Mouse (Mus musculus) cerebellum, postnatal 4 days (tissue): ENCODE results near the gene Cavin1.

Experiments used
- DNase-seq, 2 experiments: peaks; one replicate each; pipeline ENCODE4 v3.0.0; 2022; ENCODE audit warnings: low spot score in 2 of 2, mixed read lengths in 1 of 2

The Cavin1 gene

DNA sequence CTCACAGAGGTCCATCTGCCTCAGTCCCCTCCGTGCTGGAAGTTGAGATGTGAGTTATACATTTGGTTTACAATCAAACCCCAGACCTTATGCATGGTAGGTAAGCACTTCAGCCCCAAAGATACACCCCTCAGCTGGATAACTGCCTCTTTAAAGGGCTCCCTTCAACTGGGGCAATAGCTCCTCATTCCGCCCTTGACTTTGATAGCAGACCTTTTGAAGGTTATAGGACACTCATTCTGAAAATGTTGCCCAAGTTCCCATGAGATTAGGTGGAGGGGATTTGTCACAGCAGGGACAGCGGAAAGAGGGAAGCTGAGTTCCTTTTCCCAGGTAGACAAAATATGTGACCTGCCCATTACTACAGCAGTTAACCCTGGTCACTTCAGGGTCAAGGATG, 10.5 kb upstream of the Cavin1 start:
- no peak for DNase-seq

DNA sequence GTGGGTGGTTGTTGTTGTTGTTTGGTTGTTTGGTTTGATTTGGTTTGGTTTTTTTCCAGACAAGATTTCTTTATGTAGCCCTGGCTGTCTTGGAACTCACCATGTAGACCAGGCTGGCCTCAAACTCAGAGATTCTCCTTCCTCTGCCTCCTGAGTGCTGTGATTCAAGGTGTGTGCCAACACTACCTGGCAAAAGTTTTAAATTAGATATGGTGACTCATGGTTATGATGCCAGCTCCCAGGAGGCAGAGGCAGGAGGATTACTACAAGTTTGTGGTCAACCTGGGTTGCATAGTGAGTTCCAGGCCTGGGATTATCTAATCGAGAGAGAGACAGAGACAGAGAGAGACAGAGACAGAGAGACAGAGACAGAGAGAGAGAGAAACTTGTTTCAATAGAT, 9.8 kb upstream of the Cavin1 start:
- no peak for DNase-seq

DNA sequence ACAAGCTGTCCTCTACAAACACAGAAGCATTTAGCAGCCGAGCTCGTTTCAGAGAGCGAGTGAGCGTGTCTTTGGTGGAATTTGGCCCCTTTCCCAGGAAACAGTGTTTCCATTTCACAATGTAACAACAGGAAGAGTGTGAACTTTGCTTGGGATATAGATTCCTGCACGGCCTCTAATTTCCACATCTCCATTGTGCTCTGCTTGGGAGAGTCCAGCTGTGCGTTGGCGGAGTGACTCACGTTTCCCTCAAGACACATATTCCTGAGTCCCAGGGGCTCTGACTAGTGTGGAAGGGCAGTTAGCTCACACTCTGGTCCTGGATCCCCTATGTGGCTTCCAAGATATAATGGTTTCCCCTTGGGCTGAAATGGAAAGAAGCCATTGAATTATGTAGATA, 9.2 kb upstream of the Cavin1 start:
- no peak for DNase-seq

DNA sequence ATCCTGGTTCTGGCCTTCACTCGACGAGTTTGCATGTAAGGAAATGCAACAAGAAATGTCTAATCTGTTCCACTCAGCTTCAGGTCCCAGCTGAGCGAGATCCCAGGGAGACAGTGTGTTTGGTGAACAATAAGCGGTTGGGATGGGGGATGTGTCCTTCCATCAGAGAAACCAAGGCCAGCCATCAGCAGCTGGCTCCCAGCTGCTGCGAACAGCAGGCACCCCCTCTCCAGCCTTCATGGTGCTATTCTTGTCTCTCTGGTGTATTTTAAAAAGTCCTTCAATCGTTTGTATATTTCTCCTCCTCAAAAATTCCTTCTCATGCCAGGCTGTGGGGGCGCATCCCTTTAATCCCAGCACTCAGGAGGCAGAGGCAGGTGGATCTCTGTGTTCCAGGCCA, 4.6 kb upstream of the Cavin1 start:
- no peak for DNase-seq

DNA sequence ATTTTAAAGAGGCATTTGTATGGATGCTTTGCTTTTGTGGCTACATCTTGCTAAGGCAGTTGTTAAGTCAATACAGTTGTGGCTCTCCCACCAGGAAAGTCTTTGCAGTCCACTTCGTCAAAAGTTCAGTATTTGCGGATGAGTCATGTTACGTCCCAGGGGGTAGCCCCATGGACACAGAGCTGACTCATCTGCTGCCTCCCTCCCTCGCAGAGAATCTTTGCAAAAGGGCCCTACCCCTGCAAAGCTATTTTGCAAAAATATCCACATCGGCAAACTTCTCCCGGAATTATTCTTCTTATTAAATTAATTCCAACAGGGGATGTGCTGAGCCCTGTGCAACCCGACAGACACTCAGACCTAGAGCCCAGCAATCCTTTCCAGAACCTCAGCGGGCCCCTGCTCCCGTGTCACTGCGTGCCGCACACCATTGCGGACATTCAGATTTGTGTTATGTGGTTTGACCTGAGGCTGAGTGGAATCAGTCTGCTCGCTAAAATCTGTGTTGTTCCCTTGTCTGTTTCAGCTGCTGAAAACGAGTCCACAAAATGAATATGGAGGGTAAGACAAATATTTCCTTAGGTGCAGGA, 3.8 kb upstream of the Cavin1 start:
- no peak for DNase-seq

DNA sequence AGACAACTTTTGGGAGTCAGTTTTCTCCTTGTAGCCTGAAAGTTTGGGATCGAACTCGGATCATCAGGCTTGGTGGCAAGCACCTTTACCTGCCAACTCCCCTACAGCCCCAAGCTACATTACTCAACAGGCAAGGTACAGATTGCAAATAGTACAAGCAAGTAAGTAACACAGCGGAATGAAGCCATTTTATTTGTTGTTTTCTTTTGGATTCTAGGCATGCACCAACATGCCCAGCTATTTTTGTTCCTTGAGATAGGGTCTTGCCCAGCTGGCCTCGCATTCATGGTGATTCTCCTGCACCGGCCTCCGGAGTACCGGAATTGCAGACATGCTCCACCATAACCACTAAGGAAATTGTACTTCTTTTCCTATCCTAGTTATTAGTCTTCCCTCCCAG, 2.6 kb upstream of the Cavin1 start:
- DNase-seq, result no peak

DNA sequence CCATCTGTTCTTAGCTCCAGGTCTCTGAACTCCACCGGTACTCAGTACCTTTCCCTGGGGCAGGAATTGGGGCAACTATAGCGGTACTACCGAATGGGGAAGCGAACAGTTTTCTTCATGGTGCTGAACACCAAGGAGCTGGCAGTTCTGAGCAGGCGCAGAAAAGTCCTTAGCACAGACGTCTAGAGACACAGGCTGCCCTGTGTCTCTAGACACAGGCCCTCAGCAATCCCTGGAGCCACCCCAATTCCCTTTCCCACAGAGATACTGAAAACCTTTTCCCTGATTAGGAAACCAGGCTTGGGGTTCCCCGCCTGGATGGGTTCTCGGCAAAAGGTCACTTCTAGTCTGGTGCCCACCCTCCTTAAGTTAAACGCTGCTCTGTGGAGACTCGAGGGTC, 768 bp upstream of the Cavin1 start:
- DNase-seq, result no peak

DNA sequence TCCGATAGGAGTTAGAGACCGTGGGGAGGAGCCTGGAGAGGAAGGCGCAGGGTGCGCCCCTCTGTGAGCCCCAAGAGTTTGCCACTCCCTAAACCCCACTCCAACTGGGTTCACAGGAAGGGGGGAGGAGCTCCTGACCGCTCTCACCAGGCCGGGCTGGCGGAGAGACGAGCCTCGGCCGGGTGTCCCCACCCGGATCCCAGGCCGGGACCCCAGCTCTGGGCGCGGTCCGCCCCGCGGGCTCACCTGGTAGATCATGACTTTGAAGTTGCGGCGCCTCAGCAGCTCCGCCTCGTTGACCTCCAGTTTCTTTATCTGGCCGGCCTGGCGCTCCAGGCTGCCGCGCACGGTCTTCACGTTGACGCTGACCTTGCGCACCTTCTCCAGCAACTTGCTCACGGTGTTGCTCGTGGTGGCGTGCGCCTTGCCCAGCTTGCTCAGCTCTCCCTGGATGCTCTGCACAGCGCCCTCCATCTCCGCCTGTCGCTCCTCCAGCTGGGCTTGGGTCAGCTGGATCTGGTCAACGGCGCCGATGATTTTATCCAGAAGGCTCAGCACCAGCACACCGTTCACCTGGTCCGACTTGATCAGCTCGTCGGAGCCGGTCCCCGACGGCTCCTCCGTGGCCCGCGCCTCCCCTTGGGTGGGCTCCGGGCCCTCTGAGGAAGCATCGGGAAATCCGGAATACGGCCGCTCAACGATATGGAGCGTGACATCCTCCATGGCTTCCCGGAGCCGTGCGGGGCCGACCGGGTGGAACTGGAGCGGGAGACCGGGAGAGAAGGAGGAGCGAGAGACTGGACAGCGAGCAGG, 737 bp downstream of the Cavin1 start:
- no peak for DNase-seq

DNA sequence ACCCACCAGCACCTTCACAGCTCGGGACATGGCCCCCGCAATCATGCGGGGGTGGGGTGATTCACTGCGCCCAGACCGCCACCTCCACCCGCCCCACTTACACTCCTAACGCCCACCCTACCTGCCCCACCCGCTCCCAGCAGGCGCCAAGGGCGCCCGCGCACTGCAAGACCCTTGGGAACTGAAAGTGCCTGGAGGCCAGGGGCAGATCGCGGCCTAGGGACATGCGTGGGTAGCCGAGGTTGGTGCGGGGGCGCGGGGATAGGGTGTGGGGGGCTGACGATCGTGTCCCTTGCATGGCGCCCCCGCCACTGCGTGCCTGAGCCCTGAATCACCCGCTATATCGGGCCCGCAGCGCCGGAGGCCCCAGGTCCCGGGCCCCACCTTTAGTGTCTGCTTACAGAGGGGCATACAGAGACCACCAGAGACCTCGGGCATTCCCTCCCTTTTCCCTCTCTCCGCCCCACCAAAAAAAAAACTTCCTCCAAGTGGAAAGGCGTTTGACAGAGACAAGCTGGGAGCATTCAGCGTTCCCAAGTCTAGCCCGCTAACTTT, 1.4 kb downstream of the Cavin1 start:
- DNase-seq, result no peak

DNA sequence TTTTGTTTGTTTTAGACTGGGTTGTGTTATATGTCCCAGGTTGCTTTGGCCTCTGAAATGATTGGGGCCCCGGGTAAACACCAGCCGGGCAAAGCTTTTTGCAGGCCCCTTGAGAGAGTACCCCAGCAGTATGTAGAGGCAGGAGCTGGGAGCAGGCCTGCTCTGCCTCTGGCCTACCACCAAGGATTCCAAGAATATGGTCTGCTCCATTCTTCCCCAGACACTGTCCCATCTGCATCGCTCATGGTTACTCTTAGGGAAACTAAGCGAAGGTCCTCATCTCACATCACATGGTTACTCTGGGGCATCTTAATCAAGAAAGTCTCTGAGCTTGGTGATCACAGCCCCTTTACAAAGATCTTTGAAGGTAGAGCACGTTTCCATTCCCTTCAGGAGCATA, 2.2 kb downstream of the Cavin1 start:
- DNase-seq, result no peak

DNA sequence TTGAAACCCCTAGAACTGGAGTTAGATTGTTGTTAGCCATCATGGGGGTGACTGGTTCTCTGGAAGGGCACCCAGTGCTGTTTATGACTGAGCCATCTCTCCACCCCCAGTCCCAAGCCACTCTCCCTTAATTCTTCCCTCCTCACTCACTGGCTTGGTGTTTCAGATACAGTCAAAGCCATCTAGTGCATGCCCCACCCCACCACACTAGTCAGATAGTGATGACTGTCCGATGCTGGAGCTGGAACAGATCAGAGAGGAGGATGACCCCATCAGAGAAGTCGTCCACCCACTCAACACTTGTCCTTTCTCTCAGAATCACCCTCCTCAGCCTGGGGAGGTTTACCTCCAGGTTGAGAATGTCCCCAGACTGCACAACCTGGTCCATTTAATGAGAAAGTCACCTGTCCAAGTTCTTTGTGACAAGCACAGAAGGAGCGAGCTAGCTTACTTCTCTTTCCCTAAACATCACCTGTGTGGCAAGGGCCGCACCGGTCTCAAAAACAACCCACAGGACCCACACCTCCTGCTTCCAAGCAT, 2.7 kb downstream of the Cavin1 start:
- no peak for DNase-seq

DNA sequence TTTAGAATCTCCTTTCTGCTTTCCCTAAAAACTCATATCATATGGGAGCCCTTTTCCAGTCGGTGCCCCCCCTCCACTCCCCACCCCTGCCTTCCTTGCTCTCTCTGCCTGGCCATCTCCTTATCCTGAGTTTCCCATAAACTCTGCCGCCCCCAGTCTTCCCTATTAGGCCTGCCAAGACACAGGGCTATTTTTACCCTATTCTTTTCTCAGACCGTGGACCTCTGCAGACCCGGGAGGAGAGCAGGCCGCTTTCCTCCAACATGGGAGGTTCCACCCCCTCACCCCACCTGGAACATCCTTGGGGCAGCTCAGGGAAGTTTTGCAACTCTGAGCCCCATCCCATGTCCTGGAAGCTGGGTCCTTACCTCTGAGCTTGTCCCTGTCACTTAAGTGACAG, 3.3 kb downstream of the Cavin1 start:
- DNase-seq, result no peak

DNA sequence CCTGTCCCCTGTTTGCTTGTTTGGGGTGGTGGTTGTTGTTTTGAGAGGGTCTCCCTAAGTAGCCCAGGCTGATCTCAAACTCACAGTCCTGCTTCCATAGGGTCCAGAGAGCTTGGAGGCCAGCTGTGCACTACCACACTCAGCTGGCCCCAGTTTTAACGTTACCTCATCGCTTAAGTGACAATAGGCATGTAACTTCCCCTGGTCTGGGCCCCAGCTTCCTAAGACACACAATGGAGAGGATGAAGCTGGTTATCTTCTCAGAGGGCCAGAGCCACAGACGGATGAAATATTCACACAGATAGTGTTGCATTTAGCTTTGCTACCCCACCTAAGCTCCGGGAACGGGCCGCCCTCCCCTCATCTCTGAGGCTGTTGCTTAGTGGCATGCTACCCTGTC, 4.9 kb downstream of the Cavin1 start:
- DNase-seq, result no peak

DNA sequence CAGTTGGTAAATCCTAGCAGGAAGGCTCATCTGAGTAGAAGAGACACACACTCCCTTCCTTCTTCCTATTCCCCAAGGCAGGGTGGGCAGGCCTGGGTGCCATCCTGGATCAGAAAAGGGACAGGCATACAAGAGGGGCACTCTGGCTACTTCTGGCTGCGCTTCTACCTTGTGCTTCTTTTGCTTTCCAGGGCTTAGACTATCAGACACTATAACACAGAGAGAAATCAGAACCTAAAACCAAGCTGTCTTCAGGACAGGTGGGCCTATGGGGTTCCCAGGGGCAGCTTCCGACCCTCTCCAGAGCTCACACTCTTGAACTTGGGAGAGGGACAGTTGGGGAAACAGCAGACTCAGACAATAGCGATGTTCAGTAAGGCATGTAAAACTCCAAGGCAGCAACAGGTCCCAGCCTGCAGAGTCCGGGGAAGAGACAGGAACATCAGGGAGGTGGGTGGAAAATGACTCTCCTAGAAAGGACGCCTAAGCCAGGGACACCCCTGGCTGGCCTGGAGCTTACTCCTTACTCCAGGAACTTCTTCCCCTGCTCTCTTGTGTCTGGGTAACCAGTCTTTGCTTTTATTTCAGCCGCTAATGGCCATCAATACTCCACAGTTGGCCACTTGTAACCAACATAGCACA, 5.7 kb downstream of the Cavin1 start:
- no peak for DNase-seq

DNA sequence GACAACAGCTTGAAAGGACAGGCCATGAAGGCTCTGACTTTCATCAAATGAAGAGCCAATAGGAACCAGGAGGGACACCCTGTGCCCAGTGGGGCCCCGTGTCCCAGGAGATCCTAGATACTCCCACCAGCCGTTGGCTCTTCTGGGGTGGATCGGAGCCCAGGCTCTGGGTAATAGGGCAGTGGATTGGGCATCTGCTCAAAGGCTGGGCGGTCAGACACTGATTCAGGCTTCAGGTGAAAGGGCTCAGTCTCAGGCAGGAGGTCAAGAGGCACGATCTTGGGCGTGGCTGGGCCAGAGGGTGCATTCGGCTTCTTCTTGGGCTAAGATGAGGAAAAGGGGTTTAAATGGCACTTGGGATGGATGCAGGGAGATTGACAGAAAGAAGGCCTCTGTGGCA, 6.5 kb downstream of the Cavin1 start:
- DNase-seq, result no peak

DNA sequence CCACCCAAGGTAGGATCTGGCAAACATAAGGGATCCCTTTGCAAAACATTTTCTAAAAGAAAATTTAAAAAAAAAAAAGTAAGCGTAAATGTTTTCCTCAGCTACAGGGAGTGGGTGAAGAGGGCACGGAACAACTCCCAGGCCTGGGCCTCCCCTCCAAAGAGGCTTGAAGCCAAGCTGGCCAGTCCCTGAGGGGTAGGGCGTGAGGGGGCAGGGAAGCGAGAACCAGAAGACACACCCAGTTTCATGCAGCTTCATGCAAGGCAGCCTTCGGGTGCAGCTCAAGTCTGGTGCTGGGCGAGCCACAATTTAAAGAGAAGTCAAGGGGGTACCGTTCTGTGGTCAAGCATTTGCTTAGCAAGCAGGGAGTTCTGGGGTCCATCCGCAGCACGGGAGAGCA, 7.0 kb downstream of the Cavin1 start:
- DNase-seq, result no peak

DNA sequence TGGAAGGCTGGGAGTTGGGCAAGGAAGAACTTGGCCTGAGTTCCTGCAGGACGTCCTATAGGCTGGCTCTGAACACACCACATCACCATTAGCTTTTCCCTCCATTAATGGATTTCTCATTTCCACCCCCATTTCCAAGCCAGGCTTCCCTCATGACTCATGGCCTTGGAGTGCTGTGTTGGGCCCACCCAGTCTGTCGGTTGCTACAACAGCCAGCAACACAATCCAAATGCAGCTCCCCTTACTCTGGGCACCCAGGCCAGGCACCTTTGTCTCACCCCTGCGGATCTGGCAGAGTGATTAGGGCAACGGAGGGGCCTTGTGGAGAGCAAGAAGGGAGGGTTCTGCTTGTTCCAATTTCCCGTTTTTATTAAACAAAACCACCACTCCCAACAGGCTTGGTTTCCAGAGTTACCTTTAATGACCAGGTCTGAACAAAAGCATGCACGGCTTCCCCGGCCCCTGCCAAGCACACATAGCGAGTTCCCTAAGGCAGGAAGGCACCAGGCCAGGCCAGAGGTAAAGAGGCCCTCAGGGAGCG, 8.2 kb downstream of the Cavin1 start:
- no peak for DNase-seq

DNA sequence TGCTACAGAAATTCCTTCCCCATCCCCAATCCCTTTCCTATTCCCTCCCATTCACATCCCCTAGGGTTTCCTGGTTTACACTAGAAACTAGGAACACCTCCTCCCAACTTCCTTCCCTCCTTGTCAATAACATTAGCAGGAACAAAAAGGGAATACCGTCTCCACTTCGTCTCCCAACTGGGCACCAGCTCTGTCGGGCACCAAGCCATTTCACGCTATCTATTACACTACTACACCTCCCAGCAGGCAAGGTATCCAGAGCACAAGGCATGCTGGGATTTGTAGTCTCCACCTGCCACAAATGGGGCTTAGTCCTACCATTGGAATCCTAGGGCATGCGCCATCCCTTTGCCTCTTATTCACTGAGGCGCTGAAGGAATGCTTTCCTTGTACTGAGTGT, 10.1 kb downstream of the Cavin1 start:
- DNase-seq, result peak in 1 of 2 experiments; percentile 26

DNA sequence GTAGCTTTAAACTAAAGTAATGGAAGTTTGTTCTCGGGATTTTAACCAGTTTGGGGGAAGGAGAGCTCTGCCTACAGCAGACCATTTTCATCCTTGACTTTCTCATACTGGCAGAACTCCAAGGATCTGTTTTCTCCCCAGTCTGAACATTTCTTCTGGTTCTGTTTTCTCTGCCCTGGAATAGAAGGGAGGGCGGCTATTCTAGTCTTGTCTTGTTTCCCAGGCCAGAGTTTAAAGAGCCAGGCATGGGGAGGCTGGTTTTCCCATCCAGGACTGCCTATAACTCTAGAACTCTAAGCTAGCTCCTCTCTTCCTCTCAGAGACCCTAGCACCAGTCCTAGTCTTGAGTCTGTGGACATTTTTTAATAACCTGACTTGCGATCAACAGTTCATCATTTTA, 10.9 kb downstream of the Cavin1 start:
- no peak for DNase-seq

DNA sequence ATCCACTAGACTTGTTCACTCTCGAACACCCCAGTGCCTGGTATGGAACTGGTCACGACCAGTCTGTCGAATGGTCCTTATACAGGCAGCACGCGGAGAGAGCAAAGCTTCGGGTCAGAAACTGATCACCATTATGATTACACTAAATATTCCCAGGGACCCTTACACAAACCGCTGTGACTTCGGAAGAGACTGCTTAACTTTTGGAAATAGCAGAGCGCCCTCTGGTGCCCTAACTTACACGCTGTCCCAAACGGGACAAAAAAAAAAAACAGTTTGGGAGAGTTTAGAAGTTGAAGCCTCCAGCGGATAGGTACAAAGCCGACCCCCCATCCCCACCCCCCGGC, 11.2 kb downstream of the Cavin1 start:
- peak in 1 of 2 experiments; percentile 71 for DNase-seq

DNA sequence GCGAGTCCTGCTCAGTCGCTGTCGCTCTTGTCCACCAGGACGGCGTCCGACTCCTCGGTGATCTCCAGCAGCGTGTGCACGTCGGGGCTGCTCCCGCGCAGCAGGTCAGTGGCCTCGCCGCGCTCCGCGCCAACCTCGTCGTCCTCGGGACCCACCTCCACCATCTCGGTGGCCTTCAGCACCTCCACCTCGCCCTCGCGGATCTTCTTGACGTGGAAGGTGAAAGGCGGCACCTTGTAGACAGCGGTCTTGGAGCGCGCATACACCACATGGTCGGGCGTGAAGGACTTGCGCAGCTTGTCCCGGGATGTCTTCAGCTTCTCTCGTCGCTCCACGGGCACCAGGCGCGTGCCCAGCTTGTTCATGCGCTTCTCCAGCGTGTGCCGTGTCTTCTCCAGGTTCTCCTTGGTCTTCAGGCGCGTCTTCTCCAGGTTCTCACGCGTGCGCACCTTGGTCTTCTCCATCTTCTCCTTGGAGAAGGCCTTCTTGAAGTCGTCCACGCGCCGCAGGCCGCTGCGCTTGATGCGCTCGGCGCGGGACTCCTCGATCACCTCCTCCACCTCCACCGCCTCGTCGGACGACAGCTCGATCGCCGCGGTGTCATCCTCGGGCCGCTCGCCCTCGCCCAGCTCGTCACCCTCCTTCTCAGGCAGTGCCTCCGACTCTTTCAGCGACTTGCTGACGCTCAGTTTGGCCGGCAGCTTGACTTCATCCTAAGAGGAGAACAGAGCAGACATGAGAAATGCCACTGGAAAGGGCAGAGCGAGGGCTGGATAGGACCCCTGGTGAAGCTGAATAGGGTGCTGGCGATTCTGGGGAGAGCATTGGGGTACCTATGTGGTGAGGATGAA, 11.8 kb downstream of the Cavin1 start:
- DNase-seq, result no peak
